9 mouse cellular contexts compared by ENCODE assay signal in the genomic region with DNA sequence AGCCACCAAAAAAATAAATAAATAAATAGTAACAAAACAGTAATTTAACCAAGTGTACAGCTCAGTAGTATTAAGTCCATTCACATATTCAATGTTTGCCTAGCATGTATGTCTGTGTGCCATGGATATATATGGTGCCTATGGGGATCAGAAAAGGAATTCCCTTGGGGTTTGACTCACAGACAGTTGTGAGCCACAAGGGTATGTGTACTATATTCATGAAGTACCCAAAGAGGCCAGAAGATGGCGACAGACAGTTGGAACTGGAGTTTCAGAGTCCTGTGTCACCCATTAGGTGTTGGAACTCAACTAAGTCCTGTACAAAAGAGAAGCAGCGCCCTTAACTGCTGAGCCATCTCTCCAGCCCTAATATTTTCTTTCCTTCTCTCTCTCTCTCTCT. TPM values are rescaled to one million over a fixed set of nuclear protein-coding genes. Genes with fewer than 3 reads are reported as not detected.
A peak's percentile ranks its signal among the peaks of the same experiment; 100 is the strongest.
DNase-seq lines count a peak whose midpoint lies in the region; ATAC-seq and TF ChIP-seq lines count a peak whose summit lies in the region.
"Had no signal": no experiment of that assay in that cellular context is flagged by ENCODE, and none has a peak within 500 bp of the region (broad histone marks: within the 10 kb centered on the region; RNA-seq: fewer than 3 reads in every experiment).

No protein-coding gene starts in this region.

- peaks cover 53% of the 10 kb centered on the region for H3K36me3 ChIP-seq in midbrain, embryonic 10.5 days
- peaks cover 11% of the 10 kb centered on the region; the same call in 1 of the 2 replicates for H3K36me3 ChIP-seq in midbrain, embryonic 15.5 days (replicated peaks)
- H3K36me3 ChIP-seq in forebrain, postnatal 0 days (ENCODE audit: insufficient read depth), result peaks cover 14% of the 10 kb centered on the region; the same call in 1 of the 2 replicates
- H3K36me3 ChIP-seq in midbrain, embryonic 13.5 days, result peaks cover 35% of the 10 kb centered on the region
- H3K36me3 ChIP-seq in stomach, embryonic 15.5 days, result no peaks in the 10 kb centered on the region

- ATAC-seq in midbrain, embryonic 15.5 days (replicated peaks), result no peak
- ATAC-seq in forebrain, postnatal 0 days, result peak; percentile 83
- ATAC-seq in midbrain, embryonic 13.5 days, result peak; percentile 66; the same call in 1 of the 2 replicates
- ATAC-seq in stomach, embryonic 15.5 days (ENCODE audit: insufficient read depth, low FRiP score, low read depth), result peak; percentile 68; the same call in 1 of the 2 replicates

- H3K9ac ChIP-seq in midbrain, embryonic 15.5 days, result no peak overlapping the region
- no peak overlapping the region for H3K9ac ChIP-seq in forebrain, postnatal 0 days
- no peak overlapping the region for H3K9ac ChIP-seq in midbrain, embryonic 13.5 days (replicated peaks)
- H3K9ac ChIP-seq in stomach, embryonic 15.5 days, result no peak overlapping the region
- H3K9ac ChIP-seq: midbrain, embryonic 12.5 days had no signal

- no peaks in the 10 kb centered on the region for H3K4me1 ChIP-seq in midbrain, embryonic 10.5 days
- H3K4me1 ChIP-seq in midbrain, embryonic 15.5 days, result no peaks in the 10 kb centered on the region
- H3K4me1 ChIP-seq in forebrain, postnatal 0 days (ENCODE audit: insufficient read depth), result no peaks in the 10 kb centered on the region
- H3K4me1 ChIP-seq in midbrain, embryonic 13.5 days (replicated peaks), result no peaks in the 10 kb centered on the region
- H3K4me1 ChIP-seq in stomach, embryonic 15.5 days, result no peaks in the 10 kb centered on the region
- H3K4me1 ChIP-seq: midbrain, embryonic 12.5 days had no signal

- intact Hi-C loops in left cerebral cortex, postnatal 4 days (cut with DNase I), result no loop called here

- no peak overlapping the region for H3K27ac ChIP-seq in midbrain, embryonic 10.5 days (replicated peaks)
- no peak overlapping the region for H3K27ac ChIP-seq in midbrain, embryonic 15.5 days
- no peak overlapping the region for H3K27ac ChIP-seq in forebrain, postnatal 0 days (ENCODE audit: low read depth, low read length)
- no peak overlapping the region for H3K27ac ChIP-seq in midbrain, embryonic 13.5 days
- H3K27ac ChIP-seq in stomach, embryonic 15.5 days, result no peak overlapping the region
- H3K27ac ChIP-seq: midbrain, embryonic 12.5 days had no signal

- DNase-seq in midbrain, embryonic 10.5 days (ENCODE audit: low spot score), result peak; percentile 52
- DNase-seq in c-Kit-positive CD71-positive TER-119-negative erythroid progenitor cells, embryonic 14.5 days (ENCODE audit: low read depth), result peak; percentile 94
- peak; percentile 81 for DNase-seq in forebrain, postnatal 0 days
- DNase-seq in hindlimb bud, embryonic 11.5 days (ENCODE audit: extremely low spot score, low read depth, low spot score), result peak; percentile 92
- peak; percentile 65 for DNase-seq in left cerebral cortex, postnatal 4 days

- H3K9me3 ChIP-seq in midbrain, embryonic 10.5 days (replicated peaks), result no peaks in the 10 kb centered on the region
- no peaks in the 10 kb centered on the region for H3K9me3 ChIP-seq in midbrain, embryonic 15.5 days
- H3K9me3 ChIP-seq in forebrain, postnatal 0 days (ENCODE audit: low read length), result no peaks in the 10 kb centered on the region
- no peaks in the 10 kb centered on the region for H3K9me3 ChIP-seq in midbrain, embryonic 13.5 days
- H3K9me3 ChIP-seq in stomach, embryonic 15.5 days, result no peaks in the 10 kb centered on the region
- H3K9me3 ChIP-seq: midbrain, embryonic 12.5 days had no signal

- 41% methylated on average over 2 of the region's 2 CpGs for WGBS in midbrain, embryonic 10.5 days
- 34% methylated on average over 2 of the region's 2 CpGs for WGBS in midbrain, embryonic 15.5 days
- WGBS in forebrain, postnatal 0 days, result 28% methylated on average over 2 of the region's 2 CpGs
- WGBS in midbrain, embryonic 13.5 days, result 33% methylated on average over 2 of the region's 2 CpGs
- WGBS in stomach, embryonic 15.5 days, result 47% methylated on average over 2 of the region's 2 CpGs

- H3K4me2 ChIP-seq in midbrain, embryonic 15.5 days, result no peak overlapping the region
- no peak overlapping the region for H3K4me2 ChIP-seq in forebrain, postnatal 0 days (ENCODE audit: low read depth)
- no peak overlapping the region for H3K4me2 ChIP-seq in midbrain, embryonic 13.5 days (replicated peaks)
- no peak overlapping the region for H3K4me2 ChIP-seq in stomach, embryonic 15.5 days
- H3K4me2 ChIP-seq: midbrain, embryonic 12.5 days had no signal

- no peak overlapping the region for H3K4me3 ChIP-seq in midbrain, embryonic 10.5 days
- H3K4me3 ChIP-seq in midbrain, embryonic 15.5 days, result no peak overlapping the region
- H3K4me3 ChIP-seq in forebrain, postnatal 0 days (ENCODE audit: low read depth, low read length), result no peak overlapping the region
- H3K4me3 ChIP-seq in midbrain, embryonic 13.5 days (replicated peaks), result no peak overlapping the region
- no peak overlapping the region for H3K4me3 ChIP-seq in stomach, embryonic 15.5 days (replicated peaks)
- H3K4me3 ChIP-seq: midbrain, embryonic 12.5 days had no signal

- no peaks in the 10 kb centered on the region for H3K27me3 ChIP-seq in midbrain, embryonic 10.5 days (ENCODE audit: low read depth, poor library complexity, severe bottlenecking)
- H3K27me3 ChIP-seq in midbrain, embryonic 15.5 days (replicated peaks), result no peaks in the 10 kb centered on the region
- H3K27me3 ChIP-seq in forebrain, postnatal 0 days (ENCODE audit: insufficient read depth, low read length), result no peaks in the 10 kb centered on the region
- no peaks in the 10 kb centered on the region for H3K27me3 ChIP-seq in midbrain, embryonic 13.5 days
- no peaks in the 10 kb centered on the region for H3K27me3 ChIP-seq in stomach, embryonic 15.5 days (replicated peaks)
- H3K27me3 ChIP-seq: midbrain, embryonic 12.5 days had no signal

- peak; percentile 81 for TF ChIP-seq CTCF in forebrain, postnatal 0 days (IDR thresholded peaks at IDR 0.05; ENCODE audit: low read depth)

RNA-seq across cellular contexts. Expression of a gene that starts 6.1 kb away (rescaled TPM):
- 65.8 and 66.5 TPM in 2 replicates for polyA plus RNA-seq in midbrain, embryonic 10.5 days (2016; fragmentation: Nextera tagmentation; extraction: Ambion mirVana)
- 40.0 and 40.6 TPM in 2 replicates for polyA plus RNA-seq in midbrain, embryonic 15.5 days (2015; fragmentation: Nextera tagmentation; extraction: Ambion mirVana)
- 14.3 and 14.4 TPM in 2 replicates for total RNA-seq in forebrain, postnatal 0 days (2014; rRNA removed)
- 19.3 and 24.9 TPM in 2 replicates for polyA plus RNA-seq in forebrain, postnatal 0 days (2015; fragmentation: Nextera tagmentation; extraction: Ambion mirVana)
- total RNA-seq in left cerebral cortex, postnatal 4 days (2021), result 10 to 100 TPM; 34.9 to 41.5 TPM
- 39.5 and 48.0 TPM in 2 replicates for polyA plus RNA-seq in midbrain, embryonic 13.5 days (2015; fragmentation: Nextera tagmentation; extraction: Ambion mirVana)
- polyA plus RNA-seq in stomach, embryonic 15.5 days (2015; fragmentation: Nextera tagmentation; extraction: Ambion mirVana), result 44.0 and 44.7 TPM in 2 replicates

RNA-seq across cellular contexts. Expression of a gene that starts 9.5 kb away (rescaled TPM):
- polyA plus RNA-seq in midbrain, embryonic 10.5 days (2016; fragmentation: Nextera tagmentation; extraction: Ambion mirVana), result 354 and 390 TPM in 2 replicates
- 252 and 260 TPM in 2 replicates for polyA plus RNA-seq in midbrain, embryonic 15.5 days (2015; fragmentation: Nextera tagmentation; extraction: Ambion mirVana)
- 113 and 193 TPM in 2 replicates for total RNA-seq in forebrain, postnatal 0 days (2014; rRNA removed)
- 251 and 296 TPM in 2 replicates for polyA plus RNA-seq in forebrain, postnatal 0 days (2015; fragmentation: Nextera tagmentation; extraction: Ambion mirVana)
- total RNA-seq in left cerebral cortex, postnatal 4 days (2021), result 100 to 1,000 TPM; 126 TPM
- 340 TPM in 2 replicates for polyA plus RNA-seq in midbrain, embryonic 13.5 days (2015; fragmentation: Nextera tagmentation; extraction: Ambion mirVana)
- 312 and 324 TPM in 2 replicates for polyA plus RNA-seq in stomach, embryonic 15.5 days (2015; fragmentation: Nextera tagmentation; extraction: Ambion mirVana)

RNA-seq across cellular contexts. Expression of a gene that starts 20.3 kb away (rescaled TPM):
- polyA plus RNA-seq in midbrain, embryonic 10.5 days (2016; fragmentation: Nextera tagmentation; extraction: Ambion mirVana), result 7.9 and 12.3 TPM in 2 replicates
- 5.0 and 5.3 TPM in 2 replicates for polyA plus RNA-seq in midbrain, embryonic 15.5 days (2015; fragmentation: Nextera tagmentation; extraction: Ambion mirVana)
- total RNA-seq in forebrain, postnatal 0 days (2014; rRNA removed), result 3.4 and 5.9 TPM in 2 replicates
- polyA plus RNA-seq in forebrain, postnatal 0 days (2015; fragmentation: Nextera tagmentation; extraction: Ambion mirVana), result 8.2 and 11.2 TPM in 2 replicates
- total RNA-seq in left cerebral cortex, postnatal 4 days (2021), result 1 to 10 TPM; 5.6 to 6.9 TPM
- polyA plus RNA-seq in midbrain, embryonic 13.5 days (2015; fragmentation: Nextera tagmentation; extraction: Ambion mirVana), result 3.2 and 4.8 TPM in 2 replicates
- polyA plus RNA-seq in stomach, embryonic 15.5 days (2015; fragmentation: Nextera tagmentation; extraction: Ambion mirVana), result 5.3 and 5.6 TPM in 2 replicates

RNA-seq across cellular contexts. Expression of a gene that starts 30.0 kb away (rescaled TPM):
- 8.1 and 9.6 TPM in 2 replicates for polyA plus RNA-seq in midbrain, embryonic 10.5 days (2016; fragmentation: Nextera tagmentation; extraction: Ambion mirVana)
- 18.8 and 22.2 TPM in 2 replicates for polyA plus RNA-seq in midbrain, embryonic 15.5 days (2015; fragmentation: Nextera tagmentation; extraction: Ambion mirVana)
- 5.7 and 9.9 TPM in 2 replicates for total RNA-seq in forebrain, postnatal 0 days (2014; rRNA removed)
- polyA plus RNA-seq in forebrain, postnatal 0 days (2015; fragmentation: Nextera tagmentation; extraction: Ambion mirVana), result 14.9 and 18.4 TPM in 2 replicates
- total RNA-seq in left cerebral cortex, postnatal 4 days (2021), result 10 to 100 TPM in 1 of 2 experiments, 1 to 10 TPM in 1; 6.8 to 10.8 TPM
- polyA plus RNA-seq in midbrain, embryonic 13.5 days (2015; fragmentation: Nextera tagmentation; extraction: Ambion mirVana), result 12.9 and 14.4 TPM in 2 replicates
- polyA plus RNA-seq in stomach, embryonic 15.5 days (2015; fragmentation: Nextera tagmentation; extraction: Ambion mirVana), result 25.2 and 26.7 TPM in 2 replicates

RNA-seq across cellular contexts. Expression of a gene that starts 32.0 kb away (rescaled TPM):
- 31.1 and 37.4 TPM in 2 replicates for polyA plus RNA-seq in midbrain, embryonic 10.5 days (2016; fragmentation: Nextera tagmentation; extraction: Ambion mirVana)
- 34.3 and 36.1 TPM in 2 replicates for polyA plus RNA-seq in midbrain, embryonic 15.5 days (2015; fragmentation: Nextera tagmentation; extraction: Ambion mirVana)
- 59.3 and 77.2 TPM in 2 replicates for total RNA-seq in forebrain, postnatal 0 days (2014; rRNA removed)
- polyA plus RNA-seq in forebrain, postnatal 0 days (2015; fragmentation: Nextera tagmentation; extraction: Ambion mirVana), result 44.3 and 46.0 TPM in 2 replicates
- 100 to 1,000 TPM in 1 of 2 experiments, 10 to 100 TPM in 1; 91.1 to 101 TPM for total RNA-seq in left cerebral cortex, postnatal 4 days (2021)
- 32.6 and 33.8 TPM in 2 replicates for polyA plus RNA-seq in midbrain, embryonic 13.5 days (2015; fragmentation: Nextera tagmentation; extraction: Ambion mirVana)
- 31.9 and 36.8 TPM in 2 replicates for polyA plus RNA-seq in stomach, embryonic 15.5 days (2015; fragmentation: Nextera tagmentation; extraction: Ambion mirVana)
